Mouse (Mus musculus) testis, adult 2 months (tissue): ENCODE measurements at regions not wholly inside any gene's neighbourhood (a gene's known extent, or its start where the extent isn't known, plus 50 kb on each side); places are given as distances from the start of the nearest gene placed in this dataset.

Experiments used
- CTCF ChIP-seq: fragments of 200-500 bp; IDR thresholded peaks from 2 replicates; pipeline ENCODE4 v1.5.1; 2012; ENCODE audit warnings: low read depth, mild to moderate bottlenecking, inconsistent platforms, low read length, moderate library complexity; ENCODE audit not compliant: control insufficient read depth, insufficient read depth, insufficient replicate concordance
- POLR2A ChIP-seq: fragments of 200-500 bp; IDR thresholded peaks from 2 replicates; pipeline ENCODE4 v1.6.1; 2012; ENCODE audit warnings: low read depth, mild to moderate bottlenecking, inconsistent platforms, low read length, moderate library complexity; ENCODE audit not compliant: control insufficient read depth

GRCm38 (mm10) chr11:24245390-24245789 lies 167.5 kb downstream of the Bcl11a start:
- no peak for TF ChIP-seq POLR2A
- no peak for TF ChIP-seq CTCF
